ENCODE assay signal across 11 mouse cellular contexts in the genomic region with DNA sequence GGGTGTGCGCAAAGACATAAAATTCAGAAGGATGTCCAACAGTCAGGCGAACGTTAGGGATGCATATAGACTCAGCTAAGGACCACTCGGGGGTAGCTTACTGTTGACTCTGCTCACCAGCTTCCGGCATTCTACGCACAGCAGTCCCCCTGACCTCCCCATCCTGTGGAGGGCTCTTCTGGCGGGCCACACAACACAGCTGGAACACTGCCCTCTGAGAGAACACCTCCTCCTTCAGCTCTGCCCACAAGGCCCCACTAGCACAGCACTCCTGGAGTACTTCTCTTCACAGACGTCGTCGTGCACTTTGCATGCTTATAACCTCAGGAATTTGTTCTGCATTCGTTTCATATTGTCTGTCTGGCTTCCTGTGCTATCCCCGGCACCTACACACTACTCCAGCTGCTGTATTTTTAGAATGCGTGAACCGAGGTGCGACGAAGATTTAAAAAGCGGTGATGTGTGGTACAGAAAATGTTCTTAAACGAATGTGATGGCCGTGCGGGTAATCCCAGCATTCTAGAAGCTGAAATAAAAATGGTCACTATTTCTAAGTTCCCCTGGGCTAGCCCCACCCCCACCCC. TPM values are rescaled to one million over a fixed set of nuclear protein-coding genes. Genes with fewer than 3 reads are reported as not detected.
DNase-seq lines count a peak whose midpoint lies in the region; ATAC-seq and TF ChIP-seq lines count a peak whose summit lies in the region.
"Had no signal": no experiment of that assay in that cellular context is flagged by ENCODE, and none has a peak within 500 bp of the region (broad histone marks: within the 10 kb centered on the region; RNA-seq: fewer than 3 reads in every experiment).

No protein-coding gene starts in this region.

- peak overlapping the region; percentile 55 for H3K4me2 ChIP-seq in heart, embryonic 14.5 days (ENCODE audit: low read length)
- H3K4me2 ChIP-seq in lung, embryonic 14.5 days: no peak overlapping the region
- H3K4me2 ChIP-seq in midbrain, embryonic 14.5 days (ENCODE audit: low read length): no peak overlapping the region
- H3K4me2 ChIP-seq: forebrain, embryonic 12.5 days had no signal

- no peaks in the 10 kb centered on the region for H3K9me3 ChIP-seq in heart, embryonic 14.5 days (ENCODE audit: control insufficient read depth, low read length)
- no peaks in the 10 kb centered on the region for H3K9me3 ChIP-seq in lung, embryonic 14.5 days (ENCODE audit: low read depth, low read length)
- no peaks in the 10 kb centered on the region for H3K9me3 ChIP-seq in midbrain, embryonic 14.5 days (ENCODE audit: control insufficient read depth, low read length)
- H3K9me3 ChIP-seq: forebrain, embryonic 12.5 days had no signal

- H3K4me3 ChIP-seq in heart, embryonic 14.5 days (ENCODE audit: control insufficient read depth in 1 of 2, insufficient read depth in 1 of 2, low read depth in 1 of 2, low read length in 2 of 2): peak overlapping the region; percentile 9 to 17; a peak in 3 of 4 replicates
- no peak overlapping the region for H3K4me3 ChIP-seq in lung, embryonic 14.5 days (ENCODE audit: low read depth, low read length)
- H3K4me3 ChIP-seq in midbrain, embryonic 14.5 days (replicated peaks; ENCODE audit: low read depth, low read length): no peak overlapping the region
- H3K4me3 ChIP-seq: forebrain, embryonic 12.5 days; myocyte had no signal

- H3K27ac ChIP-seq in heart, embryonic 14.5 days (replicated peaks in 1 of 2; ENCODE audit: control insufficient read depth in 1 of 2, insufficient read depth in 1 of 2, low read depth in 2 of 2, low read length in 2 of 2): peak overlapping the region; percentile 11 to 50
- peak overlapping the region; percentile 36; the same call in 1 of the 2 replicates for H3K27ac ChIP-seq in lung, embryonic 14.5 days (ENCODE audit: low read depth)
- no peak overlapping the region for H3K27ac ChIP-seq in midbrain, embryonic 14.5 days (replicated peaks; ENCODE audit: low read depth, low read length)
- H3K27ac ChIP-seq: forebrain, embryonic 12.5 days; macrophage had no signal

- H3K36me3 ChIP-seq in heart, embryonic 14.5 days (ENCODE audit: control insufficient read depth, insufficient read depth, low read length): no peaks in the 10 kb centered on the region
- H3K36me3 ChIP-seq in lung, embryonic 14.5 days (ENCODE audit: insufficient read depth): no peaks in the 10 kb centered on the region
- H3K36me3 ChIP-seq in midbrain, embryonic 14.5 days (ENCODE audit: control insufficient read depth, insufficient read depth, low read length): no peaks in the 10 kb centered on the region
- H3K36me3 ChIP-seq: forebrain, embryonic 12.5 days had no signal

- no peak for DNase-seq in heart, adult 8-10 months (ENCODE audit: low spot score)
- DNase-seq in lung, embryonic 14.5 days: peak; percentile 39
- DNase-seq in lung, postnatal 14 days: no peak
- peak; percentile 46 to 76 for DNase-seq in frontal cortex, postnatal 36 days (ENCODE audit: low spot score in 2 of 2)
- DNase-seq in right cerebral cortex, postnatal 25 days: peak; percentile 41
- no peak for DNase-seq in midbrain, embryonic 14.5 days
- DNase-seq: retina, postnatal 1 day had no signal

- ATAC-seq in heart, embryonic 14.5 days (ENCODE audit: insufficient number of reproducible peaks, insufficient read depth, low FRiP score, low read depth): no peak; the same call in 1 of the 2 replicates
- peak; percentile 49; the same call in 1 of the 2 replicates for ATAC-seq in lung, embryonic 14.5 days (ENCODE audit: insufficient read depth)
- no peak for ATAC-seq in midbrain, embryonic 14.5 days (ENCODE audit: low FRiP score, low TSS enrichment)

- TF ChIP-seq CTCF in lung, embryonic 14.5 days (IDR thresholded peaks at IDR 0.05; ENCODE audit: low read depth): no peak

- H3K9ac ChIP-seq in heart, embryonic 14.5 days (ENCODE audit: low read length): peak overlapping the region; percentile 30; the same call in 1 of the 2 replicates
- no peak overlapping the region for H3K9ac ChIP-seq in lung, embryonic 14.5 days
- H3K9ac ChIP-seq in midbrain, embryonic 14.5 days (replicated peaks; ENCODE audit: low read length): no peak overlapping the region
- H3K9ac ChIP-seq: forebrain, embryonic 12.5 days had no signal

- no peaks in the 10 kb centered on the region for H3K27me3 ChIP-seq in heart, embryonic 14.5 days (ENCODE audit: control insufficient read depth, insufficient read depth, low read length)
- H3K27me3 ChIP-seq in lung, embryonic 14.5 days (ENCODE audit: insufficient read depth, low read length): no peaks in the 10 kb centered on the region
- H3K27me3 ChIP-seq in midbrain, embryonic 14.5 days (ENCODE audit: control insufficient read depth, insufficient read depth, low read length): no peaks in the 10 kb centered on the region
- H3K27me3 ChIP-seq: forebrain, embryonic 12.5 days had no signal

- peaks cover 6 to 13% of the 10 kb centered on the region in 2 experiments; a peak in 3 of 4 replicates for H3K4me1 ChIP-seq in heart, embryonic 14.5 days (ENCODE audit: control insufficient read depth in 2 of 2, insufficient read depth in 2 of 2, low read length in 2 of 2)
- no peaks in the 10 kb centered on the region for H3K4me1 ChIP-seq in lung, embryonic 14.5 days (ENCODE audit: insufficient read depth)
- no peaks in the 10 kb centered on the region for H3K4me1 ChIP-seq in midbrain, embryonic 14.5 days (ENCODE audit: control insufficient read depth, insufficient read depth, low read length)
- H3K4me1 ChIP-seq: forebrain, embryonic 12.5 days had no signal

- WGBS in heart, embryonic 14.5 days: 36% methylated on average over 20 of the region's 20 CpGs
- 41% methylated on average over 20 of the region's 20 CpGs for WGBS in lung, embryonic 14.5 days
- 54% methylated on average over 20 of the region's 20 CpGs for WGBS in midbrain, embryonic 14.5 days

RNA-seq across cellular contexts. Expression of gene Dgkh, which starts 19.9 kb away (rescaled TPM):
- polyA plus RNA-seq in heart, embryonic 14.5 days (2014; fragmentation: Nextera tagmentation; extraction: Ambion mirVana): 2.8 and 3.6 TPM in 2 replicates
- total RNA-seq in heart, adult 8-10 months (2022): 1 to 10 TPM; 4.3 to 7.0 (median 5.9) TPM
- 3.0 and 3.4 TPM in 2 replicates for polyA plus RNA-seq in lung, embryonic 14.5 days (2014; fragmentation: Nextera tagmentation; extraction: Ambion mirVana)
- polyA plus RNA-seq in midbrain, embryonic 14.5 days (2014; fragmentation: Nextera tagmentation; extraction: Ambion mirVana): 2.9 and 3.1 TPM in 2 replicates

Comparison
In these comparisons a context has a peak if more than half of its experiments do, and no peak if none do; other contexts are left out.
1. DNase-seq: peak in lung, embryonic 14.5 days (single experiment), frontal cortex, postnatal 36 days (2 of 2) and right cerebral cortex, postnatal 25 days (single experiment); none in heart, adult 8-10 months (single experiment), lung, postnatal 14 days (single experiment) and midbrain, embryonic 14.5 days (single experiment).
2. H3K4me3 ChIP-seq: peak in heart, embryonic 14.5 days (2 of 2); none in lung, embryonic 14.5 days (single experiment) and midbrain, embryonic 14.5 days (single experiment).